Mouse (Mus musculus) brain, embryonic 14.5 days (tissue): ENCODE measurements around the gene Rfc5. TPM values are rescaled to one million over a fixed set of nuclear protein-coding genes. Genes with fewer than 3 reads are reported as not detected.
A peak's percentile ranks its signal among the peaks of the same experiment; 100 is the strongest.

Experiments used
- DNase-seq: peaks from one replicate; pipeline ENCODE4 v3.0.0-alpha.2; 2011; ENCODE audit warnings: low read depth
- CTCF ChIP-seq: fragments of 200-500 bp; IDR thresholded peaks from 2 replicates; pipeline ENCODE4 v1.5.1; 2012; ENCODE audit warnings: inconsistent platforms, mild to moderate bottlenecking, moderate library complexity, borderline replicate concordance; ENCODE audit not compliant: insufficient read depth, insufficient read length; ENCODE audit errors: extremely low read depth
- POLR2A ChIP-seq: fragments of 200-500 bp; IDR thresholded peaks from 2 replicates; pipeline ENCODE4 v1.6.1; 2012; ENCODE audit warnings: mild to moderate bottlenecking, inconsistent platforms, borderline replicate concordance; ENCODE audit not compliant: poor library complexity, insufficient read depth, insufficient read length, severe bottlenecking; ENCODE audit errors: extremely low read depth
- polyA plus RNA-seq: library from polyadenylated mRNA; depleted of rRNA; stranded (reverse); fragments of >200 nt; gene quantifications from 2 replicates; pipeline ENCODE4 v1.2.3, GENCODE M21; 2012

Rfc5 gene
- polyA plus RNA-seq, 1 experiment: 20.6 TPM

DNA sequence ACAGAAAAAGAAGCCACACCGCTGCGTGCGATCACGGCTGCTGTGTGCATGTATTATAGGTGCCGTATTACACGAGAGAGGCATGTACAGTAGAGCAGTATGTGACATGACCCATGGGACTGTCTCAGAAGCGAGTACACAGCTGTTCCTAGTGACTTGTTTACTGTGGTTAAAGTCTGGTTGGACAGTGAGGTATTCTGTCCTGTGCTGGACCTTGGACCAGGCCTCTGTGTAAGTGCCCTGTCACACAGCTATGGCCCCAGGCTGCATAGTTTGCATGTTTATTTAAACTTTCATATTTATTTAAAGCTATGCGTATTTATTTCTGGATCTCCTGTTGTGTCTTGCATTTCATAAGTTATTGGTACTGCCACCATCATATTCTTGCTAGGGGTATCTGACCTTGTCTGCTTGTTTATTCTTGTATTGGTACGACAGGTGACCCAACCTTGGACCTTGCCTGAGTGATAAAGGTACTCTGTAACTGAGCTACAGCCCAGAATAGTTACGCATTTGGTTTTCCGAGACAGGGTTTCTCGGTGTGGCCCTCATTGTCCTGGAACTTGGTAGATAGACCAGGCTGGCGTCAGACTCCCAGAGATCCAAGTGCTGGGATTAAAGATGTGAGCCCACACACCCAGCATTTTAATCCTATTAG, 22.8 kb downstream of the Rfc5 start:
- DNase-seq: no peak
- no peak for TF ChIP-seq CTCF
- no peak for TF ChIP-seq POLR2A

DNA sequence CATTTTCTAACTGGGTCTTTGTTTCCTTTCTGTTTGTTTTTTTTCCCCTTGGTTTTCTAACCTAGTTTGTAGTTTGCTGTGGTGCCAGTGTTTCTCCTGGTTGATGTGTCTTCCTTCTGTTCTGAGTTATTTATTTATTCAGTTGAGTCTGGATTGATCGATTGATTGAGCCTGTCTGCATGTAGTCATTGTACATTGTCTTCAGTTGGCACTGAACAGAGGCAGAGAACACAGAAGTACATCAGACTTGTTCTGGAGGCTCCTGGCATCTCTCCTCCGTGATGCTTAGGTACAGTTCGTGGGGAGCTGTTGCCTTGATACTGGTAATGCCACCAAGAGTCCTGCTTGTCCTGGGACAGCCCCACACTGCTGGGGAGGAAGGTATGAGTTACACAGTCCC, 24.0 kb downstream of the Rfc5 start:
- TF ChIP-seq CTCF (no peak), POLR2A (no peak)
- no peak for DNase-seq

DNA sequence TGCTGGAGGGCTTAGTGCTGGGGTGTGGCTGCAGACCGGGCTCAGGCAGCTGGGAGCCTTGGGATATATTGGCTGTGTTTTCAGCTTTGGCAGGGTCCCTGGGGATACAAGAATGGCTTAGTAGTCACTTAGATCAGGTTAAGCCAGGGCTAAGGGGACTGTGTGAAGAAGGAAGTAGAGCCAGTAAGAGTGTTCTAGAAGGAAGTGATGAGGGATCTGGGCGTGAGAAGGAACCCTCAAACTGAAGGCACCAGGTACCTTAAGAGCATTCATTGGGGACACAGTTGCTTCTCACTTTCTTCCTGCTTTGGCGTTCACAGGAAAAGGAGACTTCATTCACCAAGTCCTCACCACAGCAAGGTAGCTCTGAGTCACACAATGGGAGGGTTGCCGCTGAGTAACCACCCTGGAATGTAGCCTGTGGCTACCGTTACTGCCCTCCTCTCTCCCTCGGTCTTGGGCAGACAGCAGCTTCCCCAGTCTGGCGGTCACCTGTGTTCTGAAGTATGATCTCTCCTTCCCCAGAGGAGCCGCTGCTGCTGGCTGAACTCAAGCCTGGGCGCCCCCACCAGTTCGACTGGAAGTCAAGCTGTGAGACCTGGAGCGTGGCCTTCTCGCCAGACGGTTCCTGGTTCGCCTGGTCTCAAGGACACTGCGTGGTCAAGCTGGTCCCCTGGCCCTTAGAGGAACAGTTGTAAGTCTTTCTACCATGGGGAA, 25.6 kb downstream of the Rfc5 start:
- TF ChIP-seq CTCF (no peak), POLR2A (no peak)
- DNase-seq: no peak

DNA sequence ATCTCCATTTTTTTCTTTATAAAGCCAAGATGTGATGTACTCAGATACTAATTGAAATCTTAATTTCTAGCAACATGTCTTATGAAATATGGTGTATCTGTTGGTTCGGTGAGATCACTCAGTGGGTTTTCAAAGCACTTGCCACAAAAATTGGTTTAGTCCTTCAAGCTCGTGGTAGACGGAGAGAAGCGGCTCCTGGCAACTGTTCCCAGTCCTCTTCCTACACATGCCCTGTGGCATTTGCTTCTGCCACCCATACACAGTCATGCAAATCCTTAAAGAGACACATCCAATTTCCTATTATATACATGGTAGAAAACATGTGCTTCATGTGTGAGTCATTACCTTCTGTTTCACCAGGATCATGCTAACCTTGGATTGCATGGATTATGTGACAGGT, 27.3 kb downstream of the Rfc5 start:
- no peak for DNase-seq
- TF ChIP-seq CTCF: no peak
- no peak for TF ChIP-seq POLR2A

DNA sequence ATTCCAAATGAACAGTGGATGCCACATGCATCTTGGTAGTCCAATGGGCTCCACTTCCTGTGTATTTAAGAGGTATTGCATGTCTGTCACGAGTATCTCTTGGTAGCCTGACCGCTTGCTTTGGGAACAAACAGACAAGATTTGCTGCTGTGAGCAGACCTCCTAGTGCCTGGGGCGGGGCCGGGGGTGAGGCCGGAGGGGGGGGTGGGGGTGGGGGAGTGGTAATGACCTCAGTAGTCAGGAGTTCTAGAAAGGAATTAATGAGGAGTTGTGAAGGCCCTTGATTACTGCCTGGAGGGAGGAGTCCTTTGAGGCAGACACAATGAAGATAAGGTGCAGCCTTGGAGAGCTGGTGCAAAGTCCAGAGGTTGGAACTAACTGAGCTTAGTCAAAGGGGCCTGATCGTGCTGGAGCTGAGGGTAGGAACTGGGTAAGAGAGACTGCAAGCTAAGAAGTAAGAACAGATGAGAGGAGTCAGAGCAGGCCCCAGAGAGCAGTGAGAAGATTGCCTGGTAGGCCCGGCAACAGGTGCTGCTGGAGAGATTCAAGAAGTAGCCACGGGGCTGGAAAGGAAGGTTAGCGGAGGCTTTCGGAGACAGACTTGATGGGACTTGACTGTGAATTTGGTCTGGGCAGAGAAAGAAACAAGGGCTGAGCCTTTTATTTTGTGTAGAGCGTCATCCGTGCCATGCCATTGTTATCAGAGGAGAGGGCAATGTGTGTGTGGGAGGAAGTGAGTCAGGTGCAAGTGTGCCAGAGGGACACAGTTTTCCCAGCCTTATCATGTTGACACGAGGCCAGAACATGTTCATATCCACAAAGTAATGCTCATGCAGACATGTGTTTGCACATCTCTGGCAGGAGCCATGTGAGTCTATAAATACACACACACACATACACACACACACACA, 28.0 kb downstream of the Rfc5 start:
- peak; percentile 23 for DNase-seq
- no peak for TF ChIP-seq CTCF
- no peak for TF ChIP-seq POLR2A

DNA sequence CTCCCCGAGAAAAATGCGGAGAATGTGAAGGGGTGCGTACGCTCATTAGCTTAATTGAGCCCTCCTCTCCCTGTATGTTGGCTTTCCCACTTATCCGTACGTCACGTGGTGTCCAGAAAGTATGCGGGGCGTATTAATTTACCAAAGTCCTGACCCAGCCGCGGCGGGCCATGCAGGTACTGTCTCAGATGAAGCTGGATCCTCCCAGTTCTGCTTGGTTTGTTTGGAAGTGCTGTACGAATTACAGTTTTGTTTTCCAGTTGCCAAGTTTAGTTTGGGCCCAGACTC, 28.7 kb downstream of the Rfc5 start:
- peak; percentile 23 for DNase-seq
- TF ChIP-seq CTCF (no peak), POLR2A (no peak)

DNA sequence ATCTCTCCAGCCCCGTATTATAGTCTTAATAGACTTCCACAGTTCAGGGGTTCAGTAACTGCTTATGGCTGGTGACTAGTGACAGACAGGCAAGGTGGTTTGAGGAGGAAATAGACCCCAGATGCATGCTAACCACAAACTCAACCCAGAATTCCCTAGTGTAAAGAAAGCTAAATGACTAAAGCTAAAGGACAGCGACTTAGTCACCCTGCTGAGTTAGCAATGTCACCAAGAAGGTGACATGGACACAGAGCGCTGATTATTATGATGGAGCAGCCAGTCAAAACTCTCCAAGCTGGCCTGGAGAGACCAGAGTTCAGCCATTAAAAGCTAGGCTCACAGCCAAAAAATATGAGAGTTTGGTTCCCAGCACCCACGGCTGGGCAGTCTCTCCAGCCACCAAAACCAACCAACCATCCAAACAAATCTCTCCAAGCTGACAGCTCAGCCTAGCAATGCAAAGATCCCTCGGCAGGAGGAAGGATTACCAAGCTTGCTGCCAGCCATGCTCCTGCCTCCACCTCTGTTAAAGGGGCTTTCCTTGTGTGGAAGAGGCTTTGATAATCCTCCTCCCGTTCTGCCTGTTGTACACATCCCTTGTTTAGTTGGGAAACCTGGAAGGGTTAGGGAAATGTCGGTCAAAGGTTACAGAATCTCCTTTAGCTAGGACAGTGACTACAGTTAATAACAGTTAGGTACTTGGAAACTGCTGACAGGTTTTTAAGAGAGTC, 29.2 kb downstream of the Rfc5 start:
- peak; percentile 14 for DNase-seq
- TF ChIP-seq POLR2A (no peak), CTCF (no peak)

DNA sequence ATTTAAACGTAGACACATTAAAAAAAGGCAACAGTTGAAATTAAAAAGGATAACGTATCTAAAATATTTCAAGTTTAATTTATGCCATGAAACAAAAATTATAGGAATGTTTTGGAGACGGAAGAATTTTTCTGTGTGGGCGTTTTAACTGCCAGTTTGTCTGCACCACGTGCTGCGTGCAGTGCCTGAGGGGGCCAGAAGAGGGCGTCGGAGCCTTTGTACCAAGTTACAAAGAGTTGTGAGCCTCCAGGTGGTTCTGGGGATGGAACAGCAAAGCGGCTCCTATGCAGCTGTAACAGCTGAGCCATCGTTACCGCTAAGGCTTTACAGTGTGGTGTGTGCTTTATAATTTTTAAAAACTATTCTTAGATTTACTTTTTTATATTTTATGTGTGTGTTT, 30.1 kb downstream of the Rfc5 start:
- TF ChIP-seq CTCF (peak; percentile 69), POLR2A (no peak)
- DNase-seq: peak; percentile 74

DNA sequence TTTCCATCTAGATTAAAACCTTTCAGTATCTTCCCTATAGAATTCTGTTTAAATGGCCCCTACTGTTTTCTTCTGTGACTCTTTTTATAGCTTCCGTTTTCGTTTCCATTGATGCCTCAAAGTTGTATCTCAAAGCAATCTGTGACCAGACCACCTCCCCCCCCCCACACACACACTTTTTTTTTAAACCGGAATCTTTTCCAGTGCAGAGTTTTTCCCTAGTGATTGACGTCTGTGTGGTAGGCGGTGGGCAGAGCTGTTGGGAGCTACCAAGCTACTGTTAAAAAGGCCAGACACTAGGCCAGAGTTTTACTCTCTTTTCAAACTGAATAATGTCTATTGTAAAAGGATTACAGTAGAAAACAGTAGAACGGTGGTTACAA, 30.6 kb downstream of the Rfc5 start:
- DNase-seq: peak; percentile 27
- no peak for TF ChIP-seq POLR2A
- TF ChIP-seq CTCF: no peak

DNA sequence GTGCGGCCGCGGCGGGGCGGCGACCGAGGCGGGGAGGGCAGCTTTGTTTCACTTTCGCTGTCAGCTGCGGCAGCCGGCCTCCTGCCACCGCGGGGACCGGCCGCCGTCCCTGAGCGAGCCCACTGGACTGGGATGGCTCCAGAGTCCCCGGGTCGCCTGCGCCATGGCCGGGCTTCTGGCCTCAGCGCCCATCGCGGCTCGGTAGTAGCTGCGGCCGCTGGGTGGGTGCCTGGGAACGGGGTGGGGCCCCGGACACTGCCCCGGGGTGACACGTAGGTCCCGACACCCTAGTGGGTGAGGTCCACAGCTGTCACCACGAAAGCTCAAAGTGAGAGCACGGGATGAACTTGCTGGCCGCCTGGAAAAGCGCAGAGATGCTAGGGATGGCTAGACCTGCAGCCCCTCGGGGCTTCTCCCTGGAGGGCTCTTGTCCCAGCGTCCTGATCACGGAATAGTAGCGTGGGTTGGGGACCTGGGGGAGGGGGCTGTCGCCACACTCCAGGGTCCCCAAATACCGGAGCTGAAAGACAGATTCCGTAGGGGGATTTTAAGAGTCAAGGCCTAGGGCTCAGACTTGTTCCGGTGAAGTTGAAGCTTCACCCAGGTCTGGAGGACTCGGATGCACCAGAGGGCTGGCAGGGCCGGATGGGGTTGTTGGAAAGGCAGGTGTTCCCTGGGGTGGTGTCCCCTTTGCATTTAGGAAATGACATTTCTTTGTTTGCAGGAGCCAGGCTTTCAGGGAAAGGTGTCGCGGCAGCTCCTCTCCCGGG, 31.2 kb downstream of the Rfc5 start:
- DNase-seq: peak; percentile 39
- TF ChIP-seq CTCF: no peak
- no peak for TF ChIP-seq POLR2A

DNA sequence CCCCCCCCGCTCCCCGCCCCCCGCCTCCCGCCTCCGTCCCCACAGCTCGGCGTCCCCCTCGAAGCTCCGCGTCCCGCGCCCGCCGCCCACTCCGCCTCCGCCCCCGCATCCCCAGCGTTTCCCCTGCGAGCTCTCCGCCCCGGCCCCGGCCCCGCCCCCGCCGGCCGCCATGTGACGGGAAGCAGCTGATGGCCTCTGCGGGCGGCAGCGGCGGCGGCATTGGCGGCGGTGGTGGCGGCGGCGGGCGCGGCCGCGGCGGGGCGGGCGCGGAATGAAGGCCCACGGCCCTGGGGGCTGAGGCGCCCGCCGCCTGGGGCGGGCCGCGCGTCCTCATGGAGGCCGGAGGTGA, 31.7 kb downstream of the Rfc5 start, which contains the start of gene Wsb2:
TSS of gene Wsb2 (plus strand) at position 176 of the 349 bp plus-strand sequence.
- peak; percentile 84 for DNase-seq
- peak; percentile 62; the same call in 1 of the 2 replicates for TF ChIP-seq POLR2A
- TF ChIP-seq CTCF: no peak

DNA sequence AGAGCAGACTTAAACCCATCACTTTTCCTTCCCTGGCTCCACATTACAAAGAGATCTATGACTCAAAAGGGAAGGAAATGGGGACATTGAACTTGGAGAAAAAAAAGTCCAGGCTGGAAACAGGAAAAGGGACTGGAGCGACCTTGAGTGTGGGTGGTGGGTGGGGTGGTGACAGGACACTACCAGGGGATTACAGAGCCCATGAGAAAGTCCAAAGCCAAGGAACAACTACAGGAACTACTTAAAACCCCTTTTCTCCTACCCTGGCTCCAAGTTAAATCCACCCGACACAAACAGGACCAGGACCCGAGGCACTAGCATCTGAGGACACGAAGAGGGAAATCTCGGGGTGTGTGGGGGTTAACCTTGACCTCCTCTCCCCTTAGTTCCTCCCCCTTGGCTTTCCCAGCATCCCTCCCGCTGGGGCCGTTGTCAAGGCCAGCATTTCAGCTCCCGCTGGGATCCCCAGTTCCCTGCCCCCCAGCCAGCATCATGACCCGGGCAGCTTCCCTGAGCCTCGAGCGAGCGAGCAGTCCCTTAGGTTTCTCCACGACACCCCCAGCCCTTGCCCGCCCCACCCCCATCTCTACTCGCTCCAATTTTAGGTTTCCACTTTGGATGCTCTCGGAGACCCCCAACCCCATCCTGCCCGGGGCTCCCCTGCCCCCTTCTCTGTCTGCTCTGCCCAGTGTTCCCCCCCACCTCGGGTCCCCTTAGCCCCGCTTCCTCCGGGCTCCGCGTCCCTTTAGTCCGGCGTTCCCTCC, 32.3 kb downstream of the Rfc5 start:
- DNase-seq: peak; percentile 51
- TF ChIP-seq CTCF: no peak
- no peak for TF ChIP-seq POLR2A

DNA sequence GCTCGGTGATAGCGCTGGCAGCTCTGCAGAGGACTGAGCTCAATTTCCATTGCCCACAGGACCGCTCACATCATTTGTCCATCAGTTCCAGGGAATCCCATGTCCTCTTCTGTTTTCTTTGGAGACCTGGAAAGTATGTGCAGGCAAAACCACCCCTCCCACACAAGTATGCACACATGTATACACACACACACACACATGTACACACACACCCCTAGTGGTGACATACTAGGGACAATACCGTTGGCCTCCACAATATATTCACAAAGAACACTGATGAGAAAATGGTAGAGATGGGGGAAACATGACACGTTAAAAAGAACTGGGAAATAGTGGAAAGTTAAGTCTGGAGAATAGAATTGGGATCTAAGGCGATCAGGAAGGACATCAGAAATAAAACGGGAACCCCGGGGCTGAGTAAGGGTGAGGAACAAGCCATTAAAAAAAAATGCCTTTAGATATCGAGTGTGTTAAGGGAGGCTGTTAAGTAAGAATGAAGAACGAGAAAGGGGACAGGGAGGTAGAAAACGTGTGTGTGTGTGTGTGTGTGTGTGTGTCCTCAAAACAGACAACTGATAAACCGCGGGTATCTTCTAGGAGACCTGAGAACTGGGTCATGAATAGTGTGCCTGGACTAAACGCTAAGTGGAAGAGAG, 33.1 kb downstream of the Rfc5 start:
- TF ChIP-seq POLR2A (no peak), CTCF (no peak)
- no peak for DNase-seq
